Comparison of ENCODE assay signal across 23 mouse cellular contexts in genomic region chr9:21732288-21732687, GRCm38 (mm10).
"Had no signal": no experiment of that assay in that cellular context is flagged by ENCODE, and none has a peak within 500 bp of the region (broad histone marks: within the 10 kb centered on the region; RNA-seq: fewer than 3 reads in every experiment).

No protein-coding gene starts in this region.

- H3K27me3 ChIP-seq: heart, embryonic 13.5 days; heart, embryonic 15.5 days; hindbrain, embryonic 13.5 days; hindbrain, embryonic 15.5 days; kidney, embryonic 15.5 days; limb, embryonic 13.5 days; limb, embryonic 15.5 days had no signal

- H3K27ac ChIP-seq: gastrocnemius, adult 2 months; heart, embryonic 13.5 days; heart, embryonic 15.5 days; hindbrain, embryonic 13.5 days; hindbrain, embryonic 15.5 days; hindbrain, postnatal 0 days; kidney, embryonic 15.5 days; kidney, postnatal 0 days; limb, embryonic 13.5 days; limb, embryonic 15.5 days had no signal

- H3K9ac ChIP-seq: heart, embryonic 13.5 days; heart, embryonic 15.5 days; hindbrain, embryonic 13.5 days; hindbrain, embryonic 15.5 days; kidney, embryonic 15.5 days; limb, embryonic 13.5 days; limb, embryonic 15.5 days had no signal

- DNase-seq: gastrocnemius, adult 2 months; gastrocnemius, postnatal 10 days; gastrocnemius, postnatal 25 days; heart, adult 18-20 months; heart, postnatal 14 days; heart, postnatal 36 days; kidney, adult 11 months; kidney, adult 2 months; kidney, adult 9 months; kidney, postnatal 14 days; kidney, postnatal 36 days; layer of hippocampus, adult 9-11 months; layer of hippocampus, postnatal 36 days; left cerebral cortex, postnatal 4 days had no signal

- H3K4me3 ChIP-seq: gastrocnemius, adult 2 months; heart, embryonic 13.5 days; heart, embryonic 15.5 days; hindbrain, embryonic 13.5 days; hindbrain, embryonic 15.5 days; kidney, embryonic 15.5 days; limb, embryonic 13.5 days; limb, embryonic 15.5 days had no signal

- H3K9me3 ChIP-seq: heart, embryonic 13.5 days; heart, embryonic 15.5 days; hindbrain, embryonic 13.5 days; hindbrain, embryonic 15.5 days; kidney, embryonic 15.5 days; limb, embryonic 13.5 days; limb, embryonic 15.5 days had no signal

- H3K4me1 ChIP-seq: limb, embryonic 13.5 days had no signal

- ATAC-seq: hindbrain, postnatal 0 days had no signal
